Mouse (Mus musculus) myocyte (in vitro differentiated cells): ENCODE measurements around the gene Slc7a5.

Experiments used
- CEBPB ChIP-seq: IDR thresholded peaks from 2 replicates; pipeline ENCODE4 v1.6.1; 2011; ENCODE audit warnings: mild to moderate bottlenecking, moderate library complexity; ENCODE audit not compliant: poor library complexity, insufficient read depth, severe bottlenecking
- E2F4 ChIP-seq: IDR thresholded peaks from one replicate; pipeline ENCODE4 v1.6.1; 2011; ENCODE audit warnings: mild to moderate bottlenecking, control low read depth, moderate library complexity; ENCODE audit not compliant: insufficient read depth
- MAX ChIP-seq: IDR thresholded peaks from one replicate; pipeline ENCODE4 v1.6.1; 2011; ENCODE audit warnings: low read depth, mild to moderate bottlenecking, control low read depth
- MYOD1 ChIP-seq, 3 experiments: IDR thresholded peaks; one replicate each; pipeline ENCODE4 v1.6.1; 2011; ENCODE audit warnings: control low read depth in 2 of 3, low read depth in 2 of 3, mild to moderate bottlenecking in 2 of 3, moderate library complexity in 1 of 3; ENCODE audit not compliant: insufficient read length in 2 of 3, control insufficient read depth in 1 of 3
- POLR2A ChIP-seq: IDR thresholded peaks from one replicate; pipeline ENCODE4 v1.6.1; 2011; ENCODE audit warnings: low read depth, mild to moderate bottlenecking, control low read depth, moderate library complexity; ENCODE audit not compliant: insufficient read length
- POLR2AphosphoS2 ChIP-seq: IDR thresholded peaks from one replicate; pipeline ENCODE4 v1.6.1; 2011; ENCODE audit warnings: low read depth, control low read depth; ENCODE audit not compliant: insufficient read length
- TCF12 ChIP-seq: IDR thresholded peaks from one replicate; pipeline ENCODE4 v1.6.1; 2011; ENCODE audit warnings: mild to moderate bottlenecking, control low read depth; ENCODE audit not compliant: poor library complexity, insufficient read depth, severe bottlenecking
- TCF3 ChIP-seq: IDR thresholded peaks from one replicate; pipeline ENCODE4 v1.6.1; 2011; ENCODE audit warnings: low read depth, control low read depth; ENCODE audit not compliant: insufficient read length
- USF1 ChIP-seq: IDR thresholded peaks from one replicate; pipeline ENCODE4 v1.6.1; 2011; ENCODE audit warnings: low read depth, mild to moderate bottlenecking, control low read depth, moderate library complexity

DNA sequence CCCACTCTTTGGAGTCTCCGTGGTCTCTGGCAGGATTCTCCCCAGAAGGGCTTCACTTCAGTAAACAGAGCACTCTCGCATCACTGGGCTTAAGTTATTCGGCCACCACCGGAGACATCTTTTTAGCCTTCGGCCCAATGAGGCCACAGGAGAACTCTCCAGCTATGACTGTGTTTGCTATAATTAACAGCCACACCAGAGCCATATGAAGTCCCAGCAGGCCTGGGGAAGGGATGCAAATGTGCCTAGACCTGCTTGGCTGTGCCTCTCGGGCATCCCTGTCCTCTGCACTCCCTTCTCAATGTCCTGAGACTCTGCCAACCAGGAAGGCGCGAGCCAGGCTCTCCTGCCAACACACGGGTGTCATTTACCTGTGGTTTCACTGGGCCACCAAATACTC lies 50.2 kb downstream of the Slc7a5 start:
- no peak for TF ChIP-seq POLR2A
- TF ChIP-seq USF1, result no peak
- TF ChIP-seq POLR2AphosphoS2, result no peak
- TF ChIP-seq MAX, result no peak
- TF ChIP-seq TCF3, result no peak
- TF ChIP-seq MYOD1 (IDR thresholded peaks at IDR 0.05; ENCODE audit: control insufficient read depth in 1 of 3, insufficient read length in 2 of 3, low read depth in 2 of 3), result no peak
- no peak for TF ChIP-seq E2F4
- TF ChIP-seq TCF12, result no peak
- TF ChIP-seq CEBPB, result no peak
